Mouse (Mus musculus) testis, adult 2 months (tissue): Measurements from ENCODE around the gene 9930022D16Rik. TPM values are rescaled to one million over a fixed set of nuclear protein-coding genes. Genes with fewer than 3 reads are reported as not detected.

Experiments used
- H3K27ac ChIP-seq: fragments of 200-500 bp; 2 replicates; pipeline ENCODE4 v1.5.1; 2012; ENCODE audit warnings: low read depth, low read length; ENCODE audit not compliant: control insufficient read depth, insufficient read depth
- H3K27me3 ChIP-seq: fragments of 200-500 bp; 2 replicates; pipeline ENCODE4 v1.6.1; 2012; ENCODE audit warnings: mild to moderate bottlenecking, low read length, moderate library complexity; ENCODE audit not compliant: control insufficient read depth, insufficient read depth
- H3K36me3 ChIP-seq: fragments of 200-500 bp; 2 replicates; pipeline ENCODE4 v1.6.1; 2012; ENCODE audit warnings: mild to moderate bottlenecking, low read length; ENCODE audit not compliant: control insufficient read depth, insufficient read depth
- H3K4me1 ChIP-seq: fragments of 200-500 bp; 2 replicates; pipeline ENCODE4 v1.6.1; 2012; ENCODE audit warnings: low read length; ENCODE audit not compliant: control insufficient read depth, insufficient read depth
- H3K4me3 ChIP-seq: fragments of 200-500 bp; 2 replicates; pipeline ENCODE4 v1.5.1; 2012; ENCODE audit warnings: low read depth, mild to moderate bottlenecking, low read length, moderate library complexity, mixed read lengths; ENCODE audit not compliant: control insufficient read depth
- CTCF ChIP-seq: fragments of 200-500 bp; IDR thresholded peaks from 2 replicates; pipeline ENCODE4 v1.5.1; 2012; ENCODE audit warnings: low read depth, mild to moderate bottlenecking, inconsistent platforms, low read length, moderate library complexity; ENCODE audit not compliant: control insufficient read depth, insufficient read depth, insufficient replicate concordance
- POLR2A ChIP-seq: fragments of 200-500 bp; IDR thresholded peaks from 2 replicates; pipeline ENCODE4 v1.6.1; 2012; ENCODE audit warnings: low read depth, mild to moderate bottlenecking, inconsistent platforms, low read length, moderate library complexity; ENCODE audit not compliant: control insufficient read depth
- polyA plus RNA-seq: library from polyadenylated mRNA; depleted of rRNA; stranded (reverse); fragments of >200 nt; gene quantifications from 2 replicates; pipeline ENCODE4 v1.2.3, GENCODE M21; 2012; rRNA removed

9930022D16Rik gene
- polyA plus RNA-seq, 1 experiment: not detected

- H3K4me3 ChIP-seq: no peak overlapping the region
- no peaks in the 10 kb centered on the region for H3K36me3 ChIP-seq
- no peak overlapping the region for H3K27ac ChIP-seq
- TF ChIP-seq CTCF: no peak
- no peak for TF ChIP-seq POLR2A
- H3K27me3 ChIP-seq: no peaks in the 10 kb centered on the region
- H3K4me1 ChIP-seq: no peaks in the 10 kb centered on the region; the same call in 1 of the 2 replicates
These were observed 42.5 kb downstream of the 9930022D16Rik start for GRCm38 (mm10) chr11:109456261-109456660.

DNA sequence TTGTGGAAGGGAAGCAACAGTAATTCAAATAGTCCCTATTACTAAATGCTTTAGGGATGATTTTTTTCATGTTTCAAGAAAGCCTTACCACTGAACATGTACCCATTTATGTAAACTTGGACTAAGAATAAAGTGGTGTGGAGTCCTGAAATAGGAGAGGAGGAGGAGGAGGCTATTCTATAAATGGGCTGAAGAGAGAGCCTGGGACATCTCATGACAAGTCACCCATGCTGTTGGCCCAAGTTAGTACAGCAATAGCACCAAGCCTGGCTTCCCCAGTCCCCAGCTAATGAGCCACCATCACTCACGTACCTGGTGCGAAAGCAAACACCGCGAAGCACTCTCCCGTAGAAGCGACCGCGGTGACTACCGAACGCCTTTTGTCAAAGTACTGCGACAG is 44.4 kb downstream of the 9930022D16Rik start:
- no peaks in the 10 kb centered on the region; the same call in 1 of the 2 replicates for H3K4me1 ChIP-seq
- H3K4me3 ChIP-seq: no peak overlapping the region
- TF ChIP-seq POLR2A: no peak
- TF ChIP-seq CTCF: no peak
- no peak overlapping the region for H3K27ac ChIP-seq
- no peaks in the 10 kb centered on the region for H3K36me3 ChIP-seq
- no peaks in the 10 kb centered on the region for H3K27me3 ChIP-seq

- Histone ChIP-seq H3K4me3 (no peak overlapping the region), H3K27me3 (no peaks in the 10 kb centered on the region), H3K36me3 (no peaks in the 10 kb centered on the region), H3K27ac (no peak overlapping the region), H3K4me1 (no peaks in the 10 kb centered on the region)
- TF ChIP-seq POLR2A (no peak), CTCF (no peak)
These were observed 46.9 kb downstream of the 9930022D16Rik start for GRCm38 (mm10) chr11:109460586-109460985.

- TF ChIP-seq CTCF (no peak), POLR2A (no peak)
- Histone ChIP-seq H3K4me1 (no peaks in the 10 kb centered on the region), H3K27ac (no peak overlapping the region)
These were observed 51.4 kb downstream of the 9930022D16Rik start for GRCm38 (mm10) chr11:109465068-109465467.

GRCm38 (mm10) chr11:109466987-109467386 is 53.3 kb downstream of the 9930022D16Rik start:
- H3K27ac ChIP-seq: no peak overlapping the region
- H3K4me3 ChIP-seq: no peak overlapping the region
- no peak for TF ChIP-seq CTCF
- no peaks in the 10 kb centered on the region for H3K27me3 ChIP-seq
- H3K4me1 ChIP-seq: no peaks in the 10 kb centered on the region; the same call in 1 of the 2 replicates
- no peaks in the 10 kb centered on the region for H3K36me3 ChIP-seq

More at GRCm38 (mm10) chr11:109465068-109465467, 51.4 kb downstream of the 9930022D16Rik start:
- H3K4me3 ChIP-seq: no peak overlapping the region
- H3K36me3 ChIP-seq: no peaks in the 10 kb centered on the region
- H3K27me3 ChIP-seq: no peaks in the 10 kb centered on the region

DNA sequence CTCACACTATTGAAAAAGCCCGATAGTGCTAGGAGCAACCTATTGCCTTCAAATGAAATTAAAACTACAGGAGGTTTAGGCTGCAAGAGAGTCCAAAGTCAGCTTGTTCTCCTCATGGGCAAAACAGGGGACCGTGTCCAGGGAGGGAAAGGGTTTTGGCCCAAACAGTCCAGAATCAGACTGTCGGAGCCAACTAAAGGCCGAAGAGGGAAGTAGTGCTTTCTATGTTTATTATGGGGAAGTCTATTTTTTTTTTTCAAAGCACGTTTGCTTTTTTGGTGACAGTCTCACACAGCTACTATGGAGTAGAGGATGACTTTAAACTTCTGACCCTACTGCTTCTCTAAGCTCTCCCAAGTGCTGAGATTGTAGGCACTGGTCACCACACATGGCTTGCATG is 54.4 kb downstream of the 9930022D16Rik start:
- no peaks in the 10 kb centered on the region for H3K36me3 ChIP-seq
- TF ChIP-seq POLR2A (no peak), CTCF (no peak)
- H3K4me1 ChIP-seq: peaks cover 6% of the 10 kb centered on the region
- H3K27ac ChIP-seq: no peak overlapping the region
- H3K27me3 ChIP-seq: no peaks in the 10 kb centered on the region
- H3K4me3 ChIP-seq: no peak overlapping the region

Other genes starting within 250 kb of the 9930022D16Rik start
- gene Rgs9, start 115.8 kb upstream of the 9930022D16Rik start, polyA plus RNA-seq: 0.78 and 1.3 TPM in 2 replicates
- 30.3 and 37.7 TPM in 2 replicates for gene Gna13, start 51.1 kb upstream of the 9930022D16Rik start, polyA plus RNA-seq
- gene Amz2, start 12.0 kb downstream of the 9930022D16Rik start, polyA plus RNA-seq: 353 and 458 TPM in 2 replicates
- 3.1 and 3.3 TPM in 2 replicates for gene Arsg, start 59.5 kb downstream of the 9930022D16Rik start, polyA plus RNA-seq
- 1.3 and 1.9 TPM in 2 replicates for gene Slc16a6, start 59.7 kb downstream of the 9930022D16Rik start, polyA plus RNA-seq
- 29.9 and 34.5 TPM in 2 replicates for gene Wipi1, start 198.1 kb downstream of the 9930022D16Rik start, polyA plus RNA-seq
- 68.7 and 74.1 TPM in 2 replicates for gene Prkar1a, start 235.5 kb downstream of the 9930022D16Rik start, polyA plus RNA-seq